Mouse (Mus musculus) neural tube, embryonic 10.5 days (tissue): ENCODE measurements around the gene Adam30.

Source experiments
- DNase-seq: peaks from one replicate; pipeline ENCODE4 v3.0.0-alpha.2; 2017; ENCODE audit warnings: low spot score; ENCODE audit errors: extremely low spot score

Adam30 gene

GRCm38 (mm10) chr3:98185163-98185714, 24.8 kb downstream of the Adam30 start:
- DNase-seq: no peak

- DNase-seq: no peak
Measured at GRCm38 (mm10) chr3:98187777-98188176, 27.3 kb downstream of the Adam30 start.

- DNase-seq: peak; percentile 47
Measured at GRCm38 (mm10) chr3:98197711-98198532, 37.5 kb downstream of the Adam30 start.

- no peak for DNase-seq
Measured at GRCm38 (mm10) chr3:98199747-98200146, 39.3 kb downstream of the Adam30 start.

- DNase-seq: no peak
Measured at GRCm38 (mm10) chr3:98203282-98203681, 42.9 kb downstream of the Adam30 start.

GRCm38 (mm10) chr3:98206977-98207376, 46.5 kb downstream of the Adam30 start:
- no peak for DNase-seq

- no peak for DNase-seq
Measured at GRCm38 (mm10) chr3:98209161-98209560, 48.7 kb downstream of the Adam30 start.

GRCm38 (mm10) chr3:98210860-98211259, 50.4 kb downstream of the Adam30 start:
- DNase-seq: no peak

- no peak for DNase-seq
Measured at GRCm38 (mm10) chr3:98211301-98212081, 51.1 kb downstream of the Adam30 start.
